Mouse (Mus musculus) megakaryocyte, embryonic 14.5 days (primary cell): ENCODE data around the gene Edc4.

Experiments used
- FLI1 ChIP-seq: IDR thresholded peaks from 2 replicates; pipeline ENCODE4 v1.6.1; 2012; ENCODE audit warnings: low read length, inconsistent platforms, mixed read lengths
- GATA1 ChIP-seq: IDR thresholded peaks from 3 replicates; pipeline ENCODE4 v1.6.1; 2012; ENCODE audit warnings: mixed read lengths, low read length, inconsistent platforms, borderline replicate concordance

- no peak for TF ChIP-seq FLI1
- no peak for TF ChIP-seq GATA1
Measured at GRCm38 (mm10) chr8:105942542-105942941, 61.9 kb downstream of the Edc4 start.
